Mouse (Mus musculus): ENCODE results near the gene Cadps2. TPM values are rescaled to one million over a fixed set of nuclear protein-coding genes. Genes with fewer than 3 reads are reported as not detected.

The Cadps2 gene
- polyA plus RNA-seq, 1 experiment: 0.90 TPM

GRCm38 (mm10) chr6:23272542-23272941 is 566.7 kb downstream of the Cadps2 start:
- Histone ChIP-seq H3K27me3 (ENCODE audit: control insufficient read depth, insufficient read depth, low read length, poor library complexity, severe bottlenecking) (no peaks in the 10 kb centered on the region), H3K27ac (ENCODE audit: insufficient read depth, low read length) (no peak overlapping the region), H3K4me3 (ENCODE audit: low read depth, low read length) (no peak overlapping the region)

GRCm38 (mm10) chr6:23260738-23261050 is 578.5 kb downstream of the Cadps2 start:
- no peaks in the 10 kb centered on the region for H3K9me3 ChIP-seq (replicated peaks; ENCODE audit: control insufficient read depth, insufficient read depth, low read length, poor library complexity, severe bottlenecking)
- H3K4me3 ChIP-seq (ENCODE audit: low read depth, low read length): peak overlapping the region; percentile 12; the same call in 1 of the 2 replicates
- peaks cover 19% of the 10 kb centered on the region for H3K27me3 ChIP-seq (ENCODE audit: control insufficient read depth, insufficient read depth, low read length, poor library complexity, severe bottlenecking)
- no peak overlapping the region; the same call in 1 of the 2 replicates for H3K9ac ChIP-seq (ENCODE audit: low read depth, poor library complexity, severe bottlenecking)
- TF ChIP-seq EP300 (IDR thresholded peaks at IDR 0.05; ENCODE audit: insufficient read depth, low read depth, low read length): no peak
- H3K4me1 ChIP-seq (ENCODE audit: control insufficient read depth, insufficient read depth, low read length): peaks cover 2% of the 10 kb centered on the region
- no peak overlapping the region for H3K27ac ChIP-seq (ENCODE audit: insufficient read depth, low read length)
- no peaks in the 10 kb centered on the region for H3K36me3 ChIP-seq (ENCODE audit: control insufficient read depth, insufficient read depth, low read length, poor library complexity, severe bottlenecking)

More at GRCm38 (mm10) chr6:23272542-23272941, 566.7 kb downstream of the Cadps2 start:
- TF ChIP-seq CTCF (IDR thresholded peaks at IDR 0.05; ENCODE audit: low read depth, low read length): no peak
- no peak for TF ChIP-seq EP300 (IDR thresholded peaks at IDR 0.05; ENCODE audit: insufficient read depth, low read depth, low read length)
- TF ChIP-seq POLR2A (IDR thresholded peaks at IDR 0.05; ENCODE audit: insufficient read depth, low read length): no peak
- Histone ChIP-seq H3K9ac (ENCODE audit: low read depth, poor library complexity, severe bottlenecking) (no peak overlapping the region), H3K4me1 (ENCODE audit: control insufficient read depth, insufficient read depth, low read length) (no peaks in the 10 kb centered on the region), H3K9me3 (replicated peaks; ENCODE audit: control insufficient read depth, insufficient read depth, low read length, poor library complexity, severe bottlenecking) (no peaks in the 10 kb centered on the region), H3K36me3 (ENCODE audit: control insufficient read depth, insufficient read depth, low read length, poor library complexity, severe bottlenecking) (no peaks in the 10 kb centered on the region)

GRCm38 (mm10) chr6:23260016-23260737 is 579.0 kb downstream of the Cadps2 start:
- no peaks in the 10 kb centered on the region for H3K9me3 ChIP-seq (replicated peaks; ENCODE audit: control insufficient read depth, insufficient read depth, low read length, poor library complexity, severe bottlenecking)
- no peaks in the 10 kb centered on the region for H3K36me3 ChIP-seq (ENCODE audit: control insufficient read depth, insufficient read depth, low read length, poor library complexity, severe bottlenecking)
- H3K9ac ChIP-seq (ENCODE audit: low read depth, poor library complexity, severe bottlenecking): no peak overlapping the region; the same call in 1 of the 2 replicates
- TF ChIP-seq EP300 (IDR thresholded peaks at IDR 0.05; ENCODE audit: insufficient read depth, low read depth, low read length) (no peak), POLR2A (IDR thresholded peaks at IDR 0.05; ENCODE audit: insufficient read depth, low read length) (no peak), CTCF (IDR thresholded peaks at IDR 0.05; ENCODE audit: low read depth, low read length) (no peak)
- peak overlapping the region; percentile 38 for H3K4me3 ChIP-seq (ENCODE audit: low read depth, low read length)
- no peak overlapping the region for H3K27ac ChIP-seq (ENCODE audit: insufficient read depth, low read length)
- H3K27me3 ChIP-seq (ENCODE audit: control insufficient read depth, insufficient read depth, low read length, poor library complexity, severe bottlenecking): peaks cover 21% of the 10 kb centered on the region
- H3K4me1 ChIP-seq (ENCODE audit: control insufficient read depth, insufficient read depth, low read length): peaks cover 2% of the 10 kb centered on the region

DNA sequence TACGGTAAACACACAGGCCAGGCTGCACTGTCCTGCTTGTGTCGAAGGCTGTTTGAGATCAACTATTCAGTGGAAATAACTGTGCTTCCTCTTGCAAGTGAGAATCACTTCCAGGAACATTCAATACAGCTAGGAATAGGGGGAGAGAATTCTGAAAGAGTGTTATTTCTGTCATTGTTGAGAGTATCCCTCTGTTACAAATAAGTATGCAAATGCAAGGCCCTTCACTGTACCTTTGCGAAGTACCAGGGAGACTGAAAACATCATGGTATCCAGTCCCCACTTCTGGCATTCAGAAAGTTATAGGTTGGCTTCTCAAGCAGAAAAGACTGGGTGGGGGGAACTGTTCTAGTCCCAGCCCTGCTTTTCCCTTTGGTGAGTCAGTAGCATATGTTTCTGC is 581.2 kb downstream of the Cadps2 start:
- Histone ChIP-seq H3K36me3 (ENCODE audit: control insufficient read depth, insufficient read depth, low read length, poor library complexity, severe bottlenecking) (no peaks in the 10 kb centered on the region), H3K9me3 (replicated peaks; ENCODE audit: control insufficient read depth, insufficient read depth, low read length, poor library complexity, severe bottlenecking) (no peaks in the 10 kb centered on the region), H3K27ac (ENCODE audit: insufficient read depth, low read length) (no peak overlapping the region), H3K27me3 (ENCODE audit: control insufficient read depth, insufficient read depth, low read length, poor library complexity, severe bottlenecking) (peaks cover 28% of the 10 kb centered on the region), H3K4me3 (ENCODE audit: low read depth, low read length) (no peak overlapping the region), H3K4me1 (ENCODE audit: control insufficient read depth, insufficient read depth, low read length) (peaks cover 2% of the 10 kb centered on the region), H3K9ac (ENCODE audit: low read depth, poor library complexity, severe bottlenecking) (no peak overlapping the region)
- no peak for TF ChIP-seq EP300 (IDR thresholded peaks at IDR 0.05; ENCODE audit: insufficient read depth, low read depth, low read length)
- TF ChIP-seq POLR2A (IDR thresholded peaks at IDR 0.05; ENCODE audit: insufficient read depth, low read length): no peak
- TF ChIP-seq CTCF (IDR thresholded peaks at IDR 0.05; ENCODE audit: low read depth, low read length): no peak

GRCm38 (mm10) chr6:23255161-23255560 is 584.1 kb downstream of the Cadps2 start:
- Histone ChIP-seq H3K4me1 (ENCODE audit: control insufficient read depth, insufficient read depth, low read length) (no peaks in the 10 kb centered on the region), H3K27me3 (ENCODE audit: control insufficient read depth, insufficient read depth, low read length, poor library complexity, severe bottlenecking) (peaks cover 25% of the 10 kb centered on the region), H3K36me3 (ENCODE audit: control insufficient read depth, insufficient read depth, low read length, poor library complexity, severe bottlenecking) (no peaks in the 10 kb centered on the region), H3K27ac (ENCODE audit: insufficient read depth, low read length) (no peak overlapping the region), H3K9ac (ENCODE audit: low read depth, poor library complexity, severe bottlenecking) (no peak overlapping the region), H3K9me3 (replicated peaks; ENCODE audit: control insufficient read depth, insufficient read depth, low read length, poor library complexity, severe bottlenecking) (no peaks in the 10 kb centered on the region), H3K4me3 (ENCODE audit: low read depth, low read length) (no peak overlapping the region)
- no peak for TF ChIP-seq EP300 (IDR thresholded peaks at IDR 0.05; ENCODE audit: insufficient read depth, low read depth, low read length)
- TF ChIP-seq POLR2A (IDR thresholded peaks at IDR 0.05; ENCODE audit: insufficient read depth, low read length): no peak
- TF ChIP-seq CTCF (IDR thresholded peaks at IDR 0.05; ENCODE audit: low read depth, low read length): no peak

DNA sequence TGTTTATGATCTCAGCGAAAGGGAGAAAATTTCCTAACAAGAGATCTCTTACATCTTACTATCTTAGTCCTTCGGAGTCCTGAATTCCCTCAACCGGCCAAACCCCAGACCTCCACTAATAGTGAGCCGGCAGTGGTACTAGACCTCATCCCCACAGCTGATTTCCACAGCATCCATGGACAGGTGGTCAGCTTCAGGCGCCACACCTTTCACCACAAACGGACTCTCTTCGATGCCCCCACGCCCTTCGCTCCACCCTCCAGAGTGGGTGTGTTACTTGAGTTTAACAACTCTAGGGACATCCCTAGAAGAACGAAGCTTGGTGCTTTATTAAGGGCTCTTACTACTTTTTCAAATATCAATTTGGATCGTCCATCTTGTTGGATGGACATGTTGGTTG is 584.6 kb downstream of the Cadps2 start:
- Histone ChIP-seq H3K9ac (ENCODE audit: low read depth, poor library complexity, severe bottlenecking) (no peak overlapping the region), H3K9me3 (replicated peaks; ENCODE audit: control insufficient read depth, insufficient read depth, low read length, poor library complexity, severe bottlenecking) (no peaks in the 10 kb centered on the region), H3K4me3 (ENCODE audit: low read depth, low read length) (no peak overlapping the region), H3K4me1 (ENCODE audit: control insufficient read depth, insufficient read depth, low read length) (no peaks in the 10 kb centered on the region), H3K36me3 (ENCODE audit: control insufficient read depth, insufficient read depth, low read length, poor library complexity, severe bottlenecking) (no peaks in the 10 kb centered on the region), H3K27me3 (ENCODE audit: control insufficient read depth, insufficient read depth, low read length, poor library complexity, severe bottlenecking) (peaks cover 23% of the 10 kb centered on the region), H3K27ac (ENCODE audit: insufficient read depth, low read length) (no peak overlapping the region)
- TF ChIP-seq EP300 (IDR thresholded peaks at IDR 0.05; ENCODE audit: insufficient read depth, low read depth, low read length) (no peak), POLR2A (IDR thresholded peaks at IDR 0.05; ENCODE audit: insufficient read depth, low read length) (no peak), CTCF (IDR thresholded peaks at IDR 0.05; ENCODE audit: low read depth, low read length) (no peak)
